Mouse (Mus musculus) cortical plate, adult 2 months (tissue): Measurements from ENCODE around the gene Tcf15.

Experiments
- CTCF ChIP-seq: fragments of 200-500 bp; IDR thresholded peaks from 2 replicates; pipeline ENCODE4 v1.5.1; 2011; ENCODE audit warnings: mild to moderate bottlenecking, control low read depth, low read length; ENCODE audit not compliant: insufficient read depth; ENCODE audit errors: extremely low read depth
- POLR2A ChIP-seq: fragments of 200-500 bp; IDR thresholded peaks from 2 replicates; pipeline ENCODE4 v1.6.1; 2011; ENCODE audit warnings: mild to moderate bottlenecking, low read length, control low read depth; ENCODE audit not compliant: insufficient read depth; ENCODE audit errors: extremely low read depth

DNA sequence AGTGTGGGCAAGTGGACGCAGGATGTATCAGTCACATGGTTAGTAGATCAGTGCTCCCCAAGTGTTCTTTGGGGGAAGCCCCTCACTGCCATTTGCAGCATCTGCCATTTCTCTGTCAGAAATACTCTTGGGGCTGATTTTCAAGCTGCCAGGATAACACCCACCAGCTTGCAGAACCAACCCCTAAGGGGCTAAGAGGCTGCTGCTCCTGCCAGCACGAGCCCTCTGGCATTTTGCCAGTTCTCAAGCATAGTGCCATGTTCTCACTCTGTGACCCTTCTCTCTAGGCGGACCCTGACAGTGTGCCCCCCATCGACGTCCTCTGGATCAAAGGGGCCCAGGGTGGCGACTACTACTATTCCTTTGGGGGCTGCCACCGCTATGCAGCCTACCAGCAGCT, 34.7 kb upstream of the Tcf15 start:
- TF ChIP-seq CTCF (no peak), POLR2A (no peak)
